Mouse (Mus musculus) granulocyte monocyte progenitor cell, adult 5-6 weeks (primary cell): ENCODE results near the gene Asb8. TPM values are rescaled to one million over a fixed set of nuclear protein-coding genes. Genes with fewer than 3 reads are reported as not detected.
A peak's percentile ranks its signal among the peaks of the same experiment; 100 is the strongest.

ENCODE experiments used
- ATAC-seq: replicated peaks from 2 replicates; pipeline ENCODE4 v1.8.0; 2016; ENCODE audit warnings: mild to moderate bottlenecking, moderate TSS enrichment, inconsistent platforms; ENCODE audit not compliant: poor library complexity, severe bottlenecking
- total RNA-seq, 2 experiments: library from RNA; stranded (forward) in 1 of 2; stranded (reverse) in 1 of 2; fragments of 200-712, 200-1000 nt in 1 of 2; fragments of >200 nt in 1 of 2; fragmentation: Nextera tagmentation in 1 of 2; gene quantifications; 2 replicates each; pipeline ENCODE4 v1.2.3; 2014 to 2017

Gene Asb8
- total RNA-seq, 2 experiments from 2014 or later: 22.8 to 27.8 TPM

DNA sequence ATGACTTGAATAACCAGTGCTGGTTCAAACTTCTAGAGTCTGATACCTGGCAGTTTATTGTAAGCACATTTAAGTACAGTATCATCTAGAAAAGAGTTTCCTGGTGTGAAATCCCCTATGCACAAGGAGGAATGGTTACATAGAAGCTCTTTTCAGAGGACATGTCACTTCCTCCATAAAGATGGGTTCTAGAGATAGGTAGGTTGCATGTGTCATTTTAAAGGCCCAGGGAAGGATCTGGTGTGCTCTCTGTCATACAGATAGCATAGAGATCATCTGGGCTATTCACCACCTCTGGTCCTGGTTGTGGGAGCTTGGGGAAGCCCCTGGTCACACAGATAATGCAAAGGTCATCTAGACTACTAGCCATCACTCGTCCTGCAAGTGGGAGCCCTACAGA is 8.2 kb downstream of the Asb8 start:
- no peak for ATAC-seq

DNA sequence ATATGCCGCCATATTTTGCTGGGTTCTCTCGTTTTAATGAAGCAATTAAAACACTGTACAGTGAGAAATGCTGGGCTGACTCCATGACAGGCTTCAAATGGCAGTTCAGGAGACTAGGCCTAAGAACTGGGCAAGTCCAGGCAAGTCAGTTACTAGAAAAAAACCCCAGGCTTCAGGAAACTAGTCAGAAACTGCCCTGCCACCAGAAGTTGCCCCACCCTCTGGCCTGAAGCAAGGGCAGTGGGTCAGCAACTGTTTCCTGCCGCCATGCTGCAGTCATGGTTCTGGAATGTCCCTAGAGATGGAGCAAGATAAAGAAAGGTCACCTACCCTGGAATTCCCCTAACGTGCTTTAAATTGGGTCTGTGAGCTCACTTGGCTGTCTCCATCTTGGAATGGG is 9.5 kb downstream of the Asb8 start:
- no peak for ATAC-seq

DNA sequence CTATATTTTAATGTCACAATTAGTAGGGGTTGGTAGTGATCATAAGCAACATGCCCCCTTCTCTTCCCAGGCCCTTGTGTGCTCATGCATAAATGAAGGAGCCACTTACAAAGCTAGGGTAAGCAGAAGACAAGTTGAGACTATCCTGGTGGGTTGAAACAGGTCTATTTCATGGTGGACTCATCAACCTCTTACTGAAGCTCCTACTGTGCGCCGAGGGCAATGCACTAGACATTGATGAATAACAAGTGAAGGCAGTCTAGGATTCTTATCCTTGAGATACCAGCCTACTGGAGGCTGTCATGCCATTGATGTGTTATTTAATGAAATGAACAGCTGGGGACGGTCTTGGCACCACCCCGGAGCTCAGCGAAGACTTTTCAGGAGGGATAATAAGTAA is 10.2 kb downstream of the Asb8 start:
- no peak for ATAC-seq

DNA sequence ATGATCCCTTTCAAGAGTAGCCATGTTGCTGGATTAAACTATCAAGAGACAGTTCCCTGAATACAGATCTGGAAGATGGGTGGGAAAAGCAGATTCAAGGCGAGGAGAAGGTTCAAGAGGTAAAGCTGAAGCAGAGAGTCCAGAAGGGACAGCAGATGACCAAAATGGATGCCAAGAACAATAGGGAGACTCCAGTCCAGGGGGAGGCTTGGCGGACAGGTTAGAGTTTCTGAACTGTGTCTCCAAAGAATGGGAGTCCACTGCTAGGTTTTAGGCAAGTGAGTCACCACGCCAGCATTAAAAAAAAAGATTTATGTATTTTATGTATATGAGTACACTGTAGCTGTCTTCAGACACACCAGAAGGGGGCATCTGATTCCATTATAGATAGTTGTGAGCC is 10.8 kb downstream of the Asb8 start:
- ATAC-seq: no peak

DNA sequence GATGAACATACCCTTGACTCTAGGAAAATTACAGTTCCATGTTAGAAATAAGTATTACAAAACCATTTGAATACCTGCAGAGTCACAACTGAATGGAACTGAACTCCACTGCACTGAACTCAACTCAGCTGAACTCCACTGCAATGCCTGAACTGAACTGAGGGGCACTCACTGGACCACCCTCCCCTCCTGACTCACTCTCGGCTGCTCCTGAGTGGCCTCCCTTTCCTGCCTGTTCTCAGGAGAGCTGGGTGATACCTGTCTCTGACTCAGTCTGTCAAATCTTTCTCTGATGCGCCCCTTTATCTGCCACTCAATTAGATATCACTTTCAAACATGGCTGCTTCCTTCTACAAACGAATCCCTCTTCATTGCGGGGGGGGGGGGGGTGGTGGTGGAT is 11.3 kb downstream of the Asb8 start:
- ATAC-seq: no peak

DNA sequence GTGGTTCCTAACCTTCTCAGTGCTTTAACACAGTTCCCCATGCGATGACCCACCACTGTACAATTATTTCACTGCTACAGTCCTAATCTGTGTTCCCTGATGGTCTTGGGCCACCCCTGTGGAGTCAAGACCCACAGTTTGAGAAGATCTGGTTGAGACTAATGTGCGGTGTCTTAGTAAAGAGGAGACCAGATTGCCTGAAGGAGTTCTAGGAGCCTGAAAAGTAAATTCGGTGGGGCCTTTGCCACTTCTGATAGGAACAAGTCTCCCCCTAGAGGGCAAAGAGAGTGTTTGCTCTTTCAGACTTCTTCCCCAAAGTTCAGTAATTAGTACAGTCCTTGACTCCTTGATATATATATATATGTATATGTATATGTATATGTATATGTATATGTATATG is 11.8 kb downstream of the Asb8 start:
- peak; percentile 68; the same call in 1 of the 2 replicates for ATAC-seq

DNA sequence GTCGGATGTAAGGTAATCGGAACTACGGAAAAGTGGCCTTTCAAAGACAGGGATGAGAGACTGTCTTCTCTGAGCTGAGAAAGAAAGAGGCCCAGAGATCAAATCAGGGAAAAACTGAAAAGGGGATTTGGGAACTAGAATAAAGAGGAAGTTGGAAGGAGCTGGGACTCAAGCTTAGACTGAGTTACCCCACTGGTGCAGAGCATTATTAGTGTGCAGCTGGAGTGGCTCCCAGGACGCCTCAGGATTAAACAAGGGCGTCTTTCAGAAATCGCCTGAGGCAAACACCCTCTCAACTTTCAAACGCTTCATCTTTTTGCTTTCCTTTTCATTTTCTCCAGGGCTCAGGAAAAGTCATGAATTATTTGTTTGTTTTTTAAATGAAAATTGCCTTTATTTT is 12.5 kb downstream of the Asb8 start:
- ATAC-seq: peak; percentile 79

DNA sequence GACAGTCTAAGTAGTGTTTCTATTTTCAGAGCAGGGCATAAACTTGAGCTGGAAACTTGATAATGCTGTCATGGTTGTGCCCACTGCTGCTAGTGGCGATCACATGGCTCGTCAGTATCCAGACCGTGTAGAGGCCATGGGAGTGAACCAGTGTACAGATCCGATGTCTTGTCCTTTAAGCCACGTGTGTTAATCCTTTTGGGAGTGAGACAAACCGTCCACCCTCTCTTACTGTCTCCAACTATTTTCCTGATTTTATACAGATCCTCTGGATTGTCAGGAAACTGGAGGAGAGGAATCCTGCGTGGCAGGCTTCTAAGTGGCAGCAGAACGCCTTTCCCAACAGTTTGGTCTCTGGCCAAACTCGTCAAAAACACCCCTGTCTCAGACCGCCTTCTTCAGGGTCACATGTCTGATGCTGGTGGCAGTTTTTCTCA is 16.2 kb downstream of the Asb8 start:
- no peak for ATAC-seq

DNA sequence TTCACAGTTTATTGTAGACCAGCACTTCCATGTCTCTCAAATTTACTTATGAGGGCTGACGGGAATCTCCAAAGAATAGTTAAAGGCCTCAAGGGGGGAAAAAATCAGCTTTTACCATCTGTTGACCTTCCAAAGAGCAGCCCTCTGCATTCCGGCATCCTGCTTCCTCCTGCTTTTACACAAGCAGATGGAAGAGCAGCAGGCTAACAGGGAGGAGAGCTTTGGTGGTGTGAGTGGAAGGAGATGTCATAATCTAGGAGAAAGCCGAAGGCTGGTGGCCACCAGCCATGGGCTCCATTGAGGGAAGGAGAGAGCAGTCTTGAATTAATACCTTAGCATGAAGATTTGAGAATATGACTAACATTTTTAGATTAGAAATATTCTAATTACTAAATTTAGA is 17.1 kb downstream of the Asb8 start:
- no peak for ATAC-seq

DNA sequence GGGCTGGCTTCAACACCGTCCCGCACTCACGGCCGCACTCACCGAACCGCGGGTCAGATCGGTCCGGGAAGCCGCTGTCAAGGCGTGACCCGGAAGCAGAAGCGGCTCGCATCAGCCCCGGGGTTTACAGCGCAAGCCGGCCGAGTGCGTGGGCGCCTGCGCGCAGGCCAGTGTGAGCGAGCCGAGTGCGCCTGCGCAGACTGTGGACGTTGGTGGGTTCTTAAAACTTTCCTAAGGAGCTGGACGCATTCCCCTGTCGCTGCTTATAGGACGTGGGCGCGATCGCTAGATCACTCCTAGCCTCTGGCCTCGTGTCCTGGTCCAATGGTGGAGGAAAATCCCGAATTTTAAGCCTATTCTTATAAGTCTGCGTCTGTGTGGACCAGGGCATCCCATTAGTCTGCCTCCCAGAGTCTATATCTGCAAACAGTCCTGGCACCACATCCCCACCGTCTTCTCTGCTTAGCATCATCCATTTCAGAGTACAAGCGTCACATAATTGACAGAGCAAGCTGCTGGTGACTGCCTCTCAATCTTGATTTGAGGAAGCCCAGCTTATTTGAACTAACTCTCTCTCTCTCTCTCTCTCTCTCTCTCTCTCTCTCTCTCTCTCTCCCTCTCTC is 19.8 kb downstream of the Asb8 start:
- ATAC-seq: peak; percentile 98

DNA sequence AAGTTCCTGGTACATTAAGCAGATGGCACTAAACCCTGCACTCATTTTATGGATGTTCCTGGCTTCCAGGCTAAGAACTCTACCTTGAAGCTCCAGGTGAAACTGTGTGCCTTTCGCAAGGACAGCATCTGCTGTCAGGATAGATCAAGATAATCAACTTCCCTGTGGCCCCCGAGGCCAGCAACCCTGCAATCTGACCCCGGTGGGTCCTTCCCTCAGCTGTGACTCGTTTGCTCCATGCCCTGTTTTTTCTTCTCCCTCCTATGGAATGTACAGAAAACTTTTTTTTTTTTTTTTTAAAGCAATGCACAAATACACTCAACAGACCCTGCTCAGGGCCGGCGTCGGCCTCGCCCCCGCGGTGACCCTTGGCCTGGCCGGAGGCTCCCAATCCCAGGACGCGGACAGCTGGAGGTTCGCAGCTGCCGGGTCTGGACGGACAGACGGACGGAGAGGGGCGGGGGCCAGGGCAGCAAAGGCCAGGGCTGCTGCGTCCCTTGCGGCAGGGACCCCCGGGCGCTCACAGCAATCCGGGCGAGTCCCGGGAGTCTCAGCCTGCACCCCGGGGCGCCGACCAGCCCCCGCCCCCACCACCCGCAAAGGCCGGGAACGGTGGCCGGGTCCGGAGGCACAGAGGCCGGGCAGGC is 20.4 kb downstream of the Asb8 start:
- ATAC-seq: no peak

DNA sequence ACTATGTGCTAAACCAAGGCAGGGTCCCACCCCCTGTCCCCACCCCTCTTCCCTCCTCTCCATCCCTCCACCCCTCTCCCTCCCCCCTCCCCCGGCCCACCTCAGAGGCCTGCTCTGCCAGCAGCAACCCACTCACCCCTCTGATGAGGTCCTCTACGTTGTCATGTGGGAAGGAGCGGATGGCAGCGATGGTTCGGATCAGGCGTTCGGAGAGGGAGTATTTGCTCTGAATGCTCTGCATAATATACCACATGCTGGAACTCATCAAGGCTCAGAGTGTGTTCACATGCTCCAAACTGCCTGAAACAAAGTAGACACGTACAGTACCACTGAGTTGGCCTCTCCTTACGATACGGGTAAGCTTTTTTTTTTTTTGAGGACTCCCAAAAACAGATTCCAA is 22.9 kb downstream of the Asb8 start:
- no peak for ATAC-seq

DNA sequence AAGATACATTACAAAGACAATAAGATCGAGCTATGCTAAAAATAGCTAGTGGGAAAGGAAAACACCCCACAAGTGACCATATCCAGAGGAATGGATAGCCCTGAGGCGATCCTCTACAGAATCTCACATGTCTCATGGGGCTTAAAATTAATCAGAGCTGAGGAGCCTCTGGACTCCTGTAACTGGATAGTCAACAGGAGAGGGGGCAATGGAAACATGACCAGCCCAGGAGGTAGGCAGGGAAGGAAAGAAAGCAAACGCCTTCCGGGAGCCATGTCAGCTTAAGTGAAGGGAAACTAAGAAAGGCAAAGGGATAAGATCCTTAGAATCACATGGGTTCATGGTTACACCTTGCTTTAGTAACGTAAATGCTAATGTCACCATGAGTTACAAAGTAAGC is 24.6 kb downstream of the Asb8 start:
- no peak for ATAC-seq

DNA sequence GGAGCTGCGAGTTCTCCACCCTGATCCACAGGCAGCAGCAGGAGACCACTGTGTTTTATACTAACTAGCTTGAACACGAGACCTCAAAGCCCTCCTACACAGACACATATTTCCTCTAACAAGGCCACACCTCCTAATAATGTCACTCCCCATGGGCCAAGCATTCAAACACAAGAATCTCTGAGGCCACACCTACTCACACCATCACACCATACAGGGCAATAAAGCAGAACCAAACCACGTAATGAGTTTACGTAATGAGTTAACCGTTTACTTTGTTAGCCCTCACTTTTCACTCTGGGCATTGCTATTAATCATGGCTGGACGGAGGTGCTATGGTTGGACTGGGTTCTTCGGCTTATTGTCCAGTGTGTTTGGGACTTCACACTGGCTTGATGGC is 25.7 kb downstream of the Asb8 start:
- ATAC-seq: peak; percentile 91

DNA sequence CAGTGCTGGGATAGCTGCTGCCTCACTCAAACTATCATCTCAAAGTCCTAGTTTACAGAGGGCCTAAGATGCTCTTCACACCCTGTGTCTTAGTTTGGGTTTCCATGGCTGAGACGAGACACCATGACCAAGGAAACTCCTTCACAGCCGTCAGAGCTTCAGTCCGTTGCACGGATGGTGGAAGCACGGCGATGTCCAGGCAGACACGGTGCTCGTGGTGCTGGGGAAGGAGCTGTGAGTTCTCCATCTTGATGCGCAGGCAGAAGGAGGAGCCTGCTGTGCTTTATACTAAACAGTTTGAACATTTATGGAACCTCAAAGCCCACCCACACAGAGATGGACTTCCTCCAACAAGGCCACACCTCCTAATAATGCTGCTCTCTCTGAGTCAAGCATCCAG is 28.6 kb downstream of the Asb8 start:
- no peak for ATAC-seq

DNA sequence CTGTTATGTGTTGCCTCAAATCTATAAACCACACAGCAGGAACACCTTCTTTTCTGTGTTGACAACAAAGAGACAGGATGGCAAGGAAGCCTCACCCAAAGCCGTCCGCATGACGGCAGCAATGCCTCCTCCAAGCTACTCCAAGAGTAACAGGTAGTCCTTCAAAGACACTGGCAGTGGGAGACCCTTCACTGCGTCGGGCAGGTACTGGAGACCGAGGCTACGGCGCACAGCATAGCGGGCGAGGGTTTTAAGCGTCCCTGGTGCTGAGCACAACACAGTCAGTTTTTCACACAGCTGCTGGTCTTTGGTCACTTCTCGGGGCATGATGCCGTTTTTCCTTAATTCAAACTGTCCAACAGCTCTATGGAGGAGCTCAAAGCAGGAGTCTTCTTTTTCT is 29.8 kb downstream of the Asb8 start:
- ATAC-seq: no peak

DNA sequence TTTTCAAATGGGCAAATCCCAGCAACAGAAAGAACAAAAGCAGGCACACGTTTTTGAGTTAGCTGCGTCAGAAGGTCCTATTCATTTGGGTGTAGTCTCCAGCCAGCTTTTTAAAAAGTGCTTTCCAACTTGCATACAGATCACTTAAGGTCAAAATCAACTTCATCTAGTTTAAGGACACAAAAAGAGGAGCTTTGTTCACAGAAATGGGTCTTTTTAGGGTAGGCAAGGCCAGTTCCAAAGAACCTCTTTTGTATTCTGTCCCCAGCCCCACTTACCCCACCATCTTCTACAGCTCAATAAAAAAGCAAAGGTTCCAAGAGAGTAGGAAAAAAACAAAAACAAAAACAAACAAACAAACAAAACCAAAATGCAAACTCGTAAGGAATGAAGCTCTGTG is 30.8 kb downstream of the Asb8 start:
- no peak for ATAC-seq

DNA sequence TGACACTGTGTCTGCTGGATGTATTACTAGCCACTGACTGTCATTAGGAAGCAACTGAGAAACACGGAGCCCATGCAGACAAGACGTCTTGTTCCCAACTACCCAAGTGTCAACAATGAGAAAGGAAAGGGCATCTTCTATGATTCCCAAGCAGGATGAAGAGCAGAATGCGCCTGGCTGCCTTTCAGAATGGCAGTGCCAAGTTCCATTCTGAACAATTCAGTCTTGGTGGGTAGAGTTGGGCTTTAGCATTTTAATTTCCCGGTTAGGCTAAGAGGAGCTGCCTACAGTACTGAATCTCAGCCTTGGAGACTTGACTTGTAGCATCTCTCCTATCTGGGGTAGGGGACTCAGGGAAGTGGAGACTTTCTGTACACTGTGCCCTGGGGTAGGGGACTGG is 31.4 kb downstream of the Asb8 start:
- ATAC-seq: no peak

DNA sequence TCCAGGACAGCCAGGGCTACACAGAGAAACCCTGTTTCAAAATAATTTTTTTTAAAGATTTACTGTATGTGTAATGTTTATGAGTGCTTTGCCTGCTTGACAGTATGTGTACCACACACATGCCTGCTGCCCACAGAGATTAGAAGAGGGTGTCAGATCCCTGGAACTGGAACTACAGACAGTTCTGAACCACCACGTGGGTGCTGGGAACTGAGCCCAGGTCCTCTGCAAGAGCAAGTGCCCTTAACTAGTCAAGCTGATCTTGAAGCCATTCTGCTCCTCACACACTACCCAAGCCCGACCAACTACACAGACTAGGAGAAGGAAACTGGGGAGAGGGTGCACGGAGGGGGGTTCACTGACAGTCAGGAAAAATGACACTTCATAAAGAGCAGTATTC is 32.0 kb downstream of the Asb8 start:
- no peak for ATAC-seq

DNA sequence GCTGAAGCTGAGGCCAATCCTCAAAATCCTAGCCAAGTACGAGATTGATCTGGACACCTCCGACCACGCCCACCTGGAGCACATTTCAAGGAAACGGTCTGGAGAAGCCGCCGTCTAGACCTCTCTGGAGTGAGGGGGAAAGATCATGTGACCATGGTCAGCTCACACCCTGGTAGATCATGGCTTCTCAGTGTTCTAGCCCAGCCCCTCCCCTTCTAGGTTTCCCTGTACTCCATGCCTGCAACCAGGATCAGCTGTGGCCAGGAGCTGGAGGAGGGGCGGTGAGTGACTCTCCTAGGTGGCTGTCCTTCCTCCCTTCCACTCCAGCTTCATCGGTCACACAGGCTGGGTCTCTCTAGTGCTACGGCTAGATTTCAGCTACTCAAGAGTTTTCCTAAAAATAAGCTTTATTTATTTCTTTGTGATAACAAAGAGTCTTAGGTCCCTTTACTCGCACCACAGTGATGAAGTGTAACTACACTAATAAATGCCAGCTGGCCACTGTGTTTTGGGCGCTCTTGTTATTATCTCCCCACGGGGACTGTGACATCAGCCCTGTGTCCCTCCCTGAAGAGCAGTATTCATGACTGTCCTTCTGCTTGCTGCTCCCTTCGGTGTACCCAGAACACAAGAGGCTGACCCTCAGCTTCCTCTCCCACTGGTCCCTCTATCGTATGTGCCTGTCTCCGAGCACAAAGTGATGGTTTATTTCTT is 33.3 kb downstream of the Asb8 start:
- ATAC-seq: no peak

DNA sequence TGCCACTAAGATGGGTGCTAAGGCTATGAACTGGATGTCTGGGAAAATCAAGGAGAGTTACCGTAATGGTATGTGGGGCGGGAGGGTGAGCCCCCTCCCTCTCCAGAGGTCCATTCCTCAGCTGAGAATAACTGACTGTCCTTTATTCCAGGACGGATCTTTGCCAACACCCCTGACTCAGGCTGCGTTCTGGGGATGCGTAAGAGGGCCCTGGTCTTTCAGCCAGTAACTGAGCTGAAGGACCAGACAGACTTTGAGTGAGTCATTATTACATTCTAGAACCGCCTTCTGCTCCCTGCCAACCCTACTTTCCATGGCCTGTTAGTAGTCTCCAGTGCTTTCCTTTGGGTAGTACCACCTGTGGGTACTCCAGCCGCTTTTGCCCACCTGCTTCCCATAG is 34.0 kb downstream of the Asb8 start:
- no peak for ATAC-seq

DNA sequence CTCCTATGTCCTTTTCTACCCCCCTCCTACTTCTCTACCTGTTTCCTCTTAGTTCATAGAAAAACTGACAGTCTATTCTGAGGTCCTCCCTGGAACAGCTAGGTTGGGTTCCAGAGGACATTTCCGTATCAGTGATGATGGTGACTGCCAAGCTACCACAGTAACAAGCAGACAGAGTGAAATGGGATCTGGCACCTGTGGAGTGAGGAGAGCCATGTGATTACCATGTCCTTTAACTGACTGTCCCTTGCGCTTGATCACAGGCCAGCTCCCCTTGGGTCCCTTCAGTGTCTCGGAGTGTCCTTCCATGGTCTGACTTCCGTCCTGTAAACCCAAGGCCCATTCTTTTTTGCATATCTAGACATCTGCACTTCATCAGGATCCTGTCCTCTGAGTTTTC is 34.4 kb downstream of the Asb8 start:
- ATAC-seq: no peak
